Mouse (Mus musculus): ENCODE measurements around the gene Tpi1. TPM values are rescaled to one million over a fixed set of nuclear protein-coding genes. Genes with fewer than 3 reads are reported as not detected.

The Tpi1 gene
- total RNA-seq (2014; rRNA removed) = 506 and 525 TPM in 2 replicates
- polyA plus RNA-seq (2015; fragmentation: Nextera tagmentation; extraction: Ambion mirVana) = 515 and 534 TPM in 2 replicates

- H3K36me3 ChIP-seq (ENCODE audit: insufficient read depth, low read length) = peaks cover 26% of the 10 kb centered on the region
- under 1% methylated on average over 22 of the region's 22 CpGs for WGBS
Measured at GRCm38 (mm10) chr6:124813933-124814332, at the start of gene Tpi1. TSS of gene Tpi1 (minus strand) at chr6:124814296.

DNA sequence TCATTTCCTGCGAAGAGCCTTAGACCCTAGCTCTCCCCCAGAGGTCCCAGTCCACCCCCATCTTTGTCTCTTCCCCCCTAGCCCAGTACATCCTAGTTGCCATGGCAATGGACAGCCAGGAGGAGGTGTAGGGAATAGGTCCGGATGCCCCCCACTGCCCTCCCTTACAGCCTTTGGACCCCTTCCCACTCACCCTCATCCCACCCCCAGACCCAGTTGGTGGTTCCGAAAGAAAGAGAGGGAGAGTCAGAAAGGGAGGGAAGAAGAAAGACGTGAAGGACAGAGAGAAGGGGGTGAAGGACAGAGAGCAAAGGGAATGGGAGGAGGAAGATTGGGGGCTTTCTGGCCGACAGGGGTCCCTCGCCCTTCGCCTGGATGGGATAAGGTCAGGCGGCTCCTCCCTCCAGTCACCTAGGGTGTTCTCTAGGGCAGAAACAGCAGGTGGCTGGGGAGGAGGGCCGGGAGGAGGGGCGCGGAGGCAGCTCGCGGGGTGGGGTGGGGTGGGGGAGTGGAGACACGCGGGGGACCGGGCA is 49.1 kb upstream of the Tpi1 start:
- H3K27ac ChIP-seq = peak overlapping the region; percentile 97
- peak overlapping the region; percentile 91 for H3K9ac ChIP-seq (replicated peaks; ENCODE audit: low read length)
- peak overlapping the region; percentile 69 for H3K4me3 ChIP-seq (ENCODE audit: low read length)
- 0% methylated on average over 6 of the region's 16 CpGs for WGBS
- TF ChIP-seq CTCF (IDR thresholded peaks at IDR 0.05; ENCODE audit: low read depth) = no peak; the same call in 1 of the 2 replicates
- H3K9me3 ChIP-seq (ENCODE audit: low read length) = no peaks in the 10 kb centered on the region
- ATAC-seq = peak; percentile 25; the same call in 1 of the 2 replicates
- DNase-seq (ENCODE audit: low spot score) = peak; percentile 46
- H3K36me3 ChIP-seq (ENCODE audit: insufficient read depth, low read length) = no peaks in the 10 kb centered on the region
- H3K4me2 ChIP-seq (ENCODE audit: low read depth, low read length) = peak overlapping the region; percentile 81
- peaks cover 44% of the 10 kb centered on the region for H3K4me1 ChIP-seq (ENCODE audit: insufficient read depth, low read length)
- no peaks in the 10 kb centered on the region for H3K27me3 ChIP-seq (ENCODE audit: insufficient read depth, low read length)

More at GRCm38 (mm10) chr6:124813933-124814332, at the start of gene Tpi1:
- Histone ChIP-seq H3K4me1 (ENCODE audit: insufficient read depth, low read length) (peaks cover 21% of the 10 kb centered on the region), H3K4me2 (ENCODE audit: low read depth, low read length) (peak within 1 kb of the TSS; percentile 89), H3K27me3 (ENCODE audit: insufficient read depth, low read length) (no peaks in the 10 kb centered on the region), H3K9me3 (ENCODE audit: low read length) (no peaks in the 10 kb centered on the region), H3K9ac (replicated peaks; ENCODE audit: low read length) (peak within 1 kb of the TSS; percentile 76), H3K4me3 (ENCODE audit: low read length) (peak within 1 kb of the TSS; percentile 64), H3K27ac (peak within 1 kb of the TSS; percentile 88)
- DNase-seq (ENCODE audit: low spot score) (peak; percentile 92), ATAC-seq (peak; percentile 87)
- no peak for TF ChIP-seq CTCF (IDR thresholded peaks at IDR 0.05; ENCODE audit: low read depth)

DNA sequence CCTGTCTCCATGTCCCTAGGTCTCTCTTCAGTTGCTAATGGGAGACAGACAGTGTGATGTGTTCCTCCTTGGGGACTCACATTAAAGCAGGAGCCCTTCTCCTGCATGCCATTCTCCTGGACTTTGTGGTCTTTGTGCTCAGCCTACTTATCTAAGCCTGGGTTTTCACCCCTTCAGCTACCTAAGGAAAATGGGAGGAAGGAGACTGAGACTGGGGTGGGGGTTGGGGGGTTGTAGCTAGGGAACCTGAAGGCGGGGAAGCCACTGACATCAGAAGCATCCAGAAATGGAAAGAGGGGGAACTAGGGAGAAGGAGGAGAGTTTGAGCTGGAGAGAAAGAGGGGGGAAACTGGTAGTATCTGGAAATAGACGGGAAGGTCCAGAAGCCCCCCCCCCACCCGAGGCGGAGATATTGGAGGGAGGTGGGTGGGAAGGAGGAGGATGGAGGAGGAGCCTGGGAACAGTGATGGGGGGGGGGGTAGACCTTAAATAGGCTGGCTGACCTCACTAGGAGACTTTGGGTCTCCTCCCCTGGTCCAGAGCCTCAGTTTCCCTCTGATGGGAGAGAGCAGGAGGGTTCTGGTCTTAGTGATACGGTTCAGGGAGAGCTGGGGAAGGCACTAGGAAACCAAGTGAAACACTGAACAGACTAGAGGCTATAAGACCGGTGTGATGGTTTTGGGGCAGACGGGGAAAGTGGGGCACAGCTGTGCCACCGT is 48.5 kb upstream of the Tpi1 start:
- TF ChIP-seq CTCF (IDR thresholded peaks at IDR 0.05; ENCODE audit: low read depth) = no peak
- Histone ChIP-seq H3K9me3 (ENCODE audit: low read length) (no peaks in the 10 kb centered on the region), H3K36me3 (ENCODE audit: insufficient read depth, low read length) (no peaks in the 10 kb centered on the region), H3K9ac (replicated peaks; ENCODE audit: low read length) (peak overlapping the region; percentile 91), H3K27ac (peak overlapping the region; percentile 97), H3K4me3 (ENCODE audit: low read length) (peak overlapping the region; percentile 69), H3K4me2 (ENCODE audit: low read depth, low read length) (peak overlapping the region; percentile 81), H3K4me1 (ENCODE audit: insufficient read depth, low read length) (peaks cover 44% of the 10 kb centered on the region), H3K27me3 (ENCODE audit: insufficient read depth, low read length) (no peaks in the 10 kb centered on the region)
- DNase-seq (ENCODE audit: low spot score) (peak; percentile 14), ATAC-seq (peak; percentile 2; the same call in 1 of the 2 replicates)
- 8% methylated on average over 7 of the region's 8 CpGs for WGBS

GRCm38 (mm10) chr6:124861802-124862201 is 47.7 kb upstream of the Tpi1 start:
- peak overlapping the region; percentile 69; the same call in 1 of the 2 replicates for H3K4me3 ChIP-seq (ENCODE audit: low read length)
- peak overlapping the region; percentile 97 for H3K27ac ChIP-seq
- peaks cover 41% of the 10 kb centered on the region for H3K4me1 ChIP-seq (ENCODE audit: insufficient read depth, low read length)
- H3K36me3 ChIP-seq (ENCODE audit: insufficient read depth, low read length) = no peaks in the 10 kb centered on the region
- peak overlapping the region; percentile 91 for H3K9ac ChIP-seq (replicated peaks; ENCODE audit: low read length)
- WGBS = 48% methylated on average over 3 of the region's 3 CpGs
- ATAC-seq (no peak), DNase-seq (ENCODE audit: low spot score) (no peak)
- H3K4me2 ChIP-seq (ENCODE audit: low read depth, low read length) = peak overlapping the region; percentile 81
- no peaks in the 10 kb centered on the region for H3K9me3 ChIP-seq (ENCODE audit: low read length)
- no peaks in the 10 kb centered on the region for H3K27me3 ChIP-seq (ENCODE audit: insufficient read depth, low read length)
- TF ChIP-seq CTCF (IDR thresholded peaks at IDR 0.05; ENCODE audit: low read depth) = no peak

- no peak for ATAC-seq
- Histone ChIP-seq H3K4me3 (ENCODE audit: low read length) (no peak overlapping the region), H3K4me2 (ENCODE audit: low read depth, low read length) (peak overlapping the region; percentile 81), H3K9me3 (ENCODE audit: low read length) (no peaks in the 10 kb centered on the region), H3K4me1 (ENCODE audit: insufficient read depth, low read length) (peaks cover 38% of the 10 kb centered on the region), H3K27me3 (ENCODE audit: insufficient read depth, low read length) (no peaks in the 10 kb centered on the region), H3K27ac (peak overlapping the region; percentile 97), H3K36me3 (ENCODE audit: insufficient read depth, low read length) (no peaks in the 10 kb centered on the region), H3K9ac (replicated peaks; ENCODE audit: low read length) (peak overlapping the region; percentile 91)
- peak; percentile 15 for DNase-seq (ENCODE audit: low spot score)
- 67% methylated on average over 19 of the region's 19 CpGs for WGBS
- TF ChIP-seq CTCF (IDR thresholded peaks at IDR 0.05; ENCODE audit: low read depth) = no peak
Measured at GRCm38 (mm10) chr6:124861266-124861665, 47.2 kb upstream of the Tpi1 start.

DNA sequence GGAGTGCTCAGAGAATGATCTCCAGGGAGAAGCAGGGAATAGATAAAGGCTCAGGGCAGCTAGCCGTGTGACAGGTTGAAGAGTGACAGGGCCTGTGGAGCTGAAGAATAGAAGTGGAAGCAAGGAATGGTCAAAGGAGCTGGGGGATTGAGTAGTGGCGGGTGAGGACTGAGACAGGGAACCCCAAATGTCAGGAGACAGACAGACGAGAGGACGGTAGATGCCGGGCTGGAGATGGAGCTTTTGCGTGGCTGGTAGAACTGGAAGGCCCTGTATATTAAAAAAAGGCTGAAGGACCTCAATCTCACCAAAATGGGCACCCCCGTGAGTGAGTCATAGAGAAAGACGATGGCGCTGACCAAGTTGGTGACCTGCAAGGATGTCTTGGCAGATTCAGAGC is 46.4 kb upstream of the Tpi1 start:
- Histone ChIP-seq H3K4me3 (ENCODE audit: low read length) (no peak overlapping the region), H3K36me3 (ENCODE audit: insufficient read depth, low read length) (no peaks in the 10 kb centered on the region), H3K9ac (replicated peaks; ENCODE audit: low read length) (no peak overlapping the region), H3K4me1 (ENCODE audit: insufficient read depth, low read length) (peaks cover 31% of the 10 kb centered on the region), H3K27me3 (ENCODE audit: insufficient read depth, low read length) (no peaks in the 10 kb centered on the region), H3K9me3 (ENCODE audit: low read length) (no peaks in the 10 kb centered on the region), H3K27ac (peak overlapping the region; percentile 97; the same call in 1 of the 2 replicates), H3K4me2 (ENCODE audit: low read depth, low read length) (no peak overlapping the region)
- DNase-seq (ENCODE audit: low spot score) = no peak
- WGBS = 73% methylated on average over 9 of the region's 9 CpGs
- no peak for ATAC-seq
- TF ChIP-seq CTCF (IDR thresholded peaks at IDR 0.05; ENCODE audit: low read depth) = no peak

All from hindbrain, postnatal 0 days (tissue).